Mouse (Mus musculus) CD8-positive naive resting alpha-beta T cell, adult 2 months (primary cell): Measurements from ENCODE around the gene Mterf2.
A peak's percentile ranks its signal among the peaks of the same experiment; 100 is the strongest.

Source experiments
- DNase-seq, 2 experiments: peaks; one replicate each; pipeline ENCODE4 v3.0.0; 2022; ENCODE audit warnings: low read depth in 2 of 2, low spot score in 2 of 2

Mterf2 gene

GRCm38 (mm10) chr10:85127395-85128287 is at the start of gene Mterf2:
TSS of gene Mterf2 (minus strand) at chr10:85128027.
- peak; percentile 83 to 89 for DNase-seq

GRCm38 (mm10) chr10:85176640-85177039 is 48.8 kb upstream of the Mterf2 start:
- DNase-seq: no peak

GRCm38 (mm10) chr10:85165306-85165705 is 37.5 kb upstream of the Mterf2 start:
- no peak for DNase-seq

- no peak for DNase-seq
These were observed 37.0 kb upstream of the Mterf2 start for GRCm38 (mm10) chr10:85164791-85165190.

DNA sequence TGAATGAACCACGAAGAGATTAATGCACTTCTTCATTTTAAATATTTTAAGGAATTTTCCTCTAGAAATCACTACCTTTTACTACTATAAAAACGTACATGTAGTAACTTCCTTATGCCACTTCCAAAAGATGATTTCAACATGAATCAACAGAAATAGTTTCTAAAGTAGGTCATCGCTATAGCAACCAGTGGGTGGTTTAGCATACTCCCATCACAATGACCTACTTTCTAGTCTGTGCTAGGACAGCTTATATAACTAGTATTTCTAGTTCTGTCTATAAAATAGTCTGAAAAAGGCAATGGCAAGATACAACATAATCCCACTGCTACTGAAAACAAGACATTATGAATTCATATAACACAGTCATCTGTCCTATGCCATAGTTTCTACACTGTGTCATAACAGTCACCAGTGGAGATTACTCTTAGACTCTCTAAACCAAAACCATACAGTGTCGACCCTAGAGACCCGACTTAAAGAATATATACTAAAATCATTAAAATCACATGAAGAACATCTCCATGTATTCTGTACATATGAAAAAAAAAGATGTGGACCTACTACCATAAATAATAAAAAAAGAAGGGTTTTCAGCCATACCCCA is 34.0 kb upstream of the Mterf2 start:
- no peak for DNase-seq

DNA sequence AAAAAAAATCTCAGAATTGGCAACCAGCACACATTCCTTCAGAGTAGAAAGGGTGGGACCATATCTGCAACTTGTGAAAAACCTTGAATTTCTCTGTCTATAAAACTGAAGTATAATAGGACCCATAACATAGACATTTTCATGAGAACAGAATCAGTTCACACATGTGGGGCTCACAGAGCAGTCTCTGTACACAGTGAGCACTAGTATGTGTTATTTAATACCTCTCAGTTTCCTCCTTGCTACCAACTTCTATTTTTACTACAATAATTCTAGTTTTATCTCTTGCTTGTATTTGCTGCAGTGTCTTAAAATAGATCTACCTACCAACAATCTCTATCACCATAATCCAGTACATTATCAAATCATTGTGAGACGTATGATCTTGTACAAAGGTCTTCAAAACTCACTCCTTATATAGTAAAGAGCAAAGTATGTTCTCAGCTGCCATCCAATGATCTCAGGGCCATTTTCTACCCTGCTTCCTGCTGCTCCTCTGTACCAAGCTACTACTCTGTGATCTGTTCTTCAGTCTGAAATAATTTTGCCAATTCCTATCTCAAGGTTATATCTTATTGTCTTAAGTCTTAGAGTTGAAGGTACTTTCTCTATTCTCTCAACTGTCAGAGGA is 32.3 kb upstream of the Mterf2 start:
- no peak for DNase-seq

- DNase-seq: no peak
These were observed 29.6 kb upstream of the Mterf2 start for GRCm38 (mm10) chr10:85157451-85157850.

GRCm38 (mm10) chr10:85154195-85154594 is 26.4 kb upstream of the Mterf2 start:
- DNase-seq: peak; percentile 20 to 63

GRCm38 (mm10) chr10:85149226-85149625 is 21.4 kb upstream of the Mterf2 start:
- no peak for DNase-seq

DNA sequence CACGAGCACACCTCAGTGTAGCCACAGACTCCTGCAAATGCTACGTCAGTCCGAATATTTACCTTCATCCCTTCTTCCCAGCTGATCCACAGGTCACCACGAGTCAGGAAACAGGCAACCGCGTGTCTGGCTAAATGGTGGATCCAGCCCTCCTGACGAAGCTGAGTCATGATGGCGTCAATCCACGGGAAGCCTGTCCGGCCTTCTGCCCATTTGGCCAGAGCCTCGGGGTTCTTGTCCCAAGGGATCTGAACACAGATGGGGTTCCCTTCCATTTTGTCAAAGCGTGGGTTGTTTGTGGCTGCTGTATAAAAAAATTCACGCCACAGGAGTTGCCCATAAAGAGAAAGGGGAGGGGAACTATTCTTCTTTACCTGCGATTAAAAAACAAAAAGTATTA is 18.5 kb upstream of the Mterf2 start:
- DNase-seq: no peak

- DNase-seq: no peak
These were observed 13.6 kb upstream of the Mterf2 start for GRCm38 (mm10) chr10:85141465-85141864.

GRCm38 (mm10) chr10:85136573-85136972 is 8.7 kb upstream of the Mterf2 start:
- DNase-seq: no peak

DNA sequence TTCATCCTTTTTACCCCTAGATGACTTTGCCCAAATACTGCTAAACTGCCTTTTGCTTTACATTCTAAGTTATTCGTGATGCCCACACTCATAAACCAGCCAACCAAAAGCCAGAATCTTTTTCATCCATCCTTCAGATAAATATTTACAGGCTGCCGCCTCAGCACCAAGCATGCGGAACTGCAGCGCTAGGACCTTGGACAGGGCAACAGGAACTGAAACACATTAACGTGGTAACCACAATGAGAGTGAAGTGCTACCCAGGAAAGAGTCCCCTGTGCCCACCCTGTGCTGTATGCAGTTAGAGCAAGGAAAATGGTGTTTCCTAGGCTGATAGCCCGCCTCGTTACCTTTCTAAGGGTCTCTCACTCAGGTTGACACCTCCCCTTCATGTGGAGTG is 626 bp upstream of the Mterf2 start:
- peak; percentile 6 to 17 for DNase-seq

DNA sequence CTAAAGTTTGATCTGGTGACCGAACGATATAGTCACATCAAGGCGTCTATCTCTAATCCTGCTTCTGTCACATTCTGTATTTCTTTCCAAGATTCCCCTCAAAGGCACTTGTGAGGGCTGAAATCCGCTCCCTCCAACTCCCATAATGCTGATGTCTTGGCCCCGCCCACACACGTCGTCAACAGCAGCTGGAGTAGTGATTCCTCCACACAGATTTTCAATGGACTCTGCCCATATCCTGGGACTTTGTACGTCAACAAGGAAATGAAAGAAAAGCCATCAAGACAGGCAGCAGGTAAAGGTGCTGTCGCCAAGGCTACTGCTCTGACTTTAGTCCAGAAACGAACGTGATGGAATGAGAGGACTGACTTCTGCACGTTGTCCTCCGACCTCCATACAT is 2.6 kb downstream of the Mterf2 start:
- DNase-seq: no peak

DNA sequence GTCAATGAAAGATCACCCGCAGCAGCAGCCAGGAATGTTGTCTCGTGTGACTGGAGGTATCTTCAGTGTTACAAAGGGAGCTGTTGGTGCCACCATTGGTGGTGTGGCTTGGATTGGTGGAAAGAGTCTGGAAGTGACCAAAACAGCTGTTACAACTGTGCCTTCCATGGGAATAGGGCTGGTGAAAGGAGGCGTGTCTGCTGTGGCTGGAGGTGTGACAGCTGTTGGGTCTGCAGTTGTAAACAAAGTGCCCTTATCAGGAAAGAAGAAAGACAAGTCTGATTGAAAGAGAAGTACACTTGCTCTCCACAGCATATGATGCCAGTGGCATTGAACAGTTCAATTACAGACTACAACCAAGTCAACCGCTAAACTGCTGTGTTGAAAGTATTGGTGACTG is 13.4 kb downstream of the Mterf2 start:
- no peak for DNase-seq

- DNase-seq: peak; percentile 5 to 9
These were observed 24.5 kb downstream of the Mterf2 start for GRCm38 (mm10) chr10:85103085-85103885.

GRCm38 (mm10) chr10:85102247-85103084 is 25.4 kb downstream of the Mterf2 start, which contains the start of the genes Fhl4 and Tmem263:
TSS of gene Fhl4 (minus strand) at chr10:85102495.
TSS of gene Tmem263 (plus strand) at chr10:85102627.
- peak; percentile 61 to 62 for DNase-seq

DNA sequence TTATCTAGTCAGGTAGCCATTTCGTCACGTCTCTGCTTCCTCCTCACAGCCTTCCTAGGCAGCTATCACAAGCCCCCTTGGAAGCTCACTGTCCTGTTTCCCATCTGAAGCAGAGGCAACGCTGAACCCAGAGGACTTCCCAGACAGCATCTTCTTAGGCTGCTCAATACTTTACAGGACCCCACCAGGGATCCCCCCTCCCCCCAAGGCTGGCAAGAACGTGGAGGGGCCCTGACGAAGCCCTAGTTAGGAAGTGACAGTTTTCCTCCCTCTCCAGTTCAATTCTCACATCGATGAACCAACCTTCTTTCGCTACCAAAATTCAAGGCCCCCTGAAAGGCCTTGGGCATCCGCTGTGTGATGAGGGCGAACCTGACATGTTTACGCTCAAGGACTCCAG is 26.0 kb downstream of the Mterf2 start:
- no peak for DNase-seq

DNA sequence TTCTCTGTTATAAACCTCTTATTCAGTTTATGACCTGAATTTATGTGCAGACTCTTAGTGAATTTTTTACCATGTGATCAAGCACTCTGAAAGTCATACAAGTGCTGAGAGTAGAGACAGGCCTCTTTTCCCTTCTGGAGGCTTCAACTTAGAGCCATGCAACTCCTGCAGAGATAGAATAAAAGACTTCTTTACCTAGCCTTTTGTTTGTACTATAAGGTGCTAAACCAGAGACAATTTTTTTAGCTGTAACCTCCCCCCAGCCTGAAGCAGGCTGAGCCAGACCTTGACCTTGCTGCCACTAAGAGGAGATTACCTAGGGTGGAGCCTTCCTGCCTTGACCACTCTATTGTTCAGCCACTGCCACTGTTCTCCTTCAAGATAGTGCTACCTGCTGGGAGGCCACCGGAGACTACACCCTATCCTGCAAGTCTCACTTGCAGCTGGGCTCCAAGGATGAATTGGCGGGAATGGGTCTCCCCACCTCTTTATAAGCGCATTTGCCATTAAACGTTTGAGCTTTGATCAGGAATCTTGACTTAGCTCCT is 56.1 kb downstream of the Mterf2 start:
- DNase-seq: no peak
